Mouse (Mus musculus): ENCODE data around the gene Bicd2.

Bicd2 gene

GRCm38 (mm10) chr13:49400139-49400538 is 58.8 kb downstream of the Bicd2 start:
- no peak for DNase-seq (ENCODE audit: low spot score)

- no peak for DNase-seq (ENCODE audit: low spot score)
Observed at GRCm38 (mm10) chr13:49402628-49403027, 61.2 kb downstream of the Bicd2 start.

GRCm38 (mm10) chr13:49407795-49408194 is 66.4 kb downstream of the Bicd2 start:
- DNase-seq (ENCODE audit: low spot score) = no peak

GRCm38 (mm10) chr13:49420754-49421605 is 79.6 kb downstream of the Bicd2 start, which contains the start of gene Ippk:
Gene Ippk, plus strand, starts transcription at chr13:49421249.
- peak; percentile 94 for DNase-seq (ENCODE audit: low spot score)

- DNase-seq (ENCODE audit: low spot score) = no peak
Observed at GRCm38 (mm10) chr13:49421606-49421917, 80.2 kb downstream of the Bicd2 start.

GRCm38 (mm10) chr13:49421959-49422358 is 80.6 kb downstream of the Bicd2 start:
- DNase-seq (ENCODE audit: low spot score) = no peak

- DNase-seq (ENCODE audit: low spot score) = no peak
Observed at GRCm38 (mm10) chr13:49426736-49427135, 85.4 kb downstream of the Bicd2 start.

- DNase-seq (ENCODE audit: low spot score) = no peak
Observed at GRCm38 (mm10) chr13:49428042-49428675, 86.8 kb downstream of the Bicd2 start.

- DNase-seq (ENCODE audit: low spot score) = no peak
Observed at GRCm38 (mm10) chr13:49430529-49430928, 89.1 kb downstream of the Bicd2 start.

- no peak for DNase-seq (ENCODE audit: low spot score)
Observed at GRCm38 (mm10) chr13:49433268-49434029, 92.1 kb downstream of the Bicd2 start.

- no peak for DNase-seq (ENCODE audit: low spot score)
Observed at GRCm38 (mm10) chr13:49435745-49436144, 94.4 kb downstream of the Bicd2 start.

- no peak for DNase-seq (ENCODE audit: low spot score)
Observed at GRCm38 (mm10) chr13:49436170-49436569, 94.8 kb downstream of the Bicd2 start.
